Mouse (Mus musculus) C2C12 (cell line): ENCODE results near the gene Evl. TPM values are rescaled to one million over a fixed set of nuclear protein-coding genes. Genes with fewer than 3 reads are reported as not detected.

Experiments
- H3K27me3 ChIP-seq: one replicate; pipeline ENCODE4 v1.6.1; 2011; ENCODE audit not compliant: control insufficient read depth, insufficient read depth, insufficient read length
- H3K36me3 ChIP-seq: one replicate; pipeline ENCODE4 v1.6.1; 2011; ENCODE audit not compliant: control insufficient read depth, insufficient read depth
- H3K4me3 ChIP-seq: one replicate; pipeline ENCODE4 v1.5.1; 2011; ENCODE audit warnings: mild to moderate bottlenecking, control low read depth; ENCODE audit not compliant: poor library complexity, insufficient read depth, severe bottlenecking
- H3K79me2 ChIP-seq: one replicate; pipeline ENCODE4 v1.6.1; 2011; ENCODE audit not compliant: control insufficient read depth, insufficient read depth
- H3K79me3 ChIP-seq: one replicate; pipeline ENCODE4 v1.6.1; 2011; ENCODE audit warnings: low read depth, control low read depth
- H3ac ChIP-seq: one replicate; pipeline ENCODE3; 2011; ENCODE audit warnings: low read depth; ENCODE audit not compliant: control insufficient read depth, insufficient read length
- CEBPB ChIP-seq: IDR thresholded peaks from one replicate; pipeline ENCODE4 v1.6.1; 2011; ENCODE audit warnings: low read depth, mild to moderate bottlenecking, control low read depth, moderate library complexity
- CTCF ChIP-seq: IDR thresholded peaks from one replicate; pipeline ENCODE4 v1.5.1; 2011; ENCODE audit not compliant: control insufficient read depth, insufficient read depth, insufficient read length
- FOSL1 ChIP-seq: IDR thresholded peaks from one replicate; pipeline ENCODE4 v1.8.0; 2011; ENCODE audit warnings: mild to moderate bottlenecking, low read length; ENCODE audit not compliant: poor library complexity, insufficient read depth, severe bottlenecking
- MAX ChIP-seq: IDR thresholded peaks from one replicate; pipeline ENCODE4 v1.6.1; 2011; ENCODE audit warnings: mild to moderate bottlenecking, control low read depth
- MYOD1 ChIP-seq: IDR thresholded peaks from one replicate; pipeline ENCODE4 v1.6.1; 2011; ENCODE audit warnings: low read depth; ENCODE audit not compliant: control insufficient read depth, insufficient read length
- MYOG ChIP-seq: IDR thresholded peaks from one replicate; pipeline ENCODE4 v1.6.1; 2011; ENCODE audit not compliant: control insufficient read depth, insufficient read length; ENCODE audit errors: extremely low read depth
- USF1 ChIP-seq: IDR thresholded peaks from one replicate; pipeline ENCODE4 v1.6.1; 2011; ENCODE audit warnings: low read depth, mild to moderate bottlenecking, control low read depth, moderate library complexity
- polyA plus RNA-seq: library from polyadenylated mRNA; unstranded; fragments of >200 nt; fragmentation: generic; extraction: Trizol; gene quantifications from one replicate; pipeline ENCODE4 v1.2.1, GENCODE M21; 2012; ENCODE audit warnings: missing spikeins

Evl gene
- polyA plus RNA-seq, 1 experiment, result 89.9 TPM

- no peak overlapping the region for H3ac ChIP-seq
- H3K4me3 ChIP-seq, result no peak overlapping the region
Measured at GRCm38 (mm10) chr12:108630741-108631688, 76.5 kb downstream of the Evl start.

GRCm38 (mm10) chr12:108632501-108632900, 78.0 kb downstream of the Evl start:
- H3K36me3 ChIP-seq, result peaks cover 10% of the 10 kb centered on the region
- no peaks in the 10 kb centered on the region for H3K27me3 ChIP-seq
- H3K79me2 ChIP-seq, result peaks cover 18% of the 10 kb centered on the region
- no peak overlapping the region for H3ac ChIP-seq
- no peak overlapping the region for H3K4me3 ChIP-seq
- TF ChIP-seq MAX (no peak), MYOG (no peak), CEBPB (no peak), CTCF (no peak), FOSL1 (no peak), MYOD1 (no peak), USF1 (no peak)
- peaks cover 6% of the 10 kb centered on the region for H3K79me3 ChIP-seq

More at GRCm38 (mm10) chr12:108630741-108631688, 76.5 kb downstream of the Evl start:
- peaks cover 10% of the 10 kb centered on the region for H3K36me3 ChIP-seq
- peaks cover 19% of the 10 kb centered on the region for H3K79me2 ChIP-seq
- no peaks in the 10 kb centered on the region for H3K27me3 ChIP-seq
- no peak for TF ChIP-seq FOSL1
- peaks cover 8% of the 10 kb centered on the region for H3K79me3 ChIP-seq

GRCm38 (mm10) chr12:108634031-108634430, 79.5 kb downstream of the Evl start:
- Histone ChIP-seq H3K4me3 (no peak overlapping the region), H3ac (no peak overlapping the region), H3K36me3 (peaks cover 10% of the 10 kb centered on the region), H3K79me2 (peaks cover 18% of the 10 kb centered on the region), H3K79me3 (peaks cover 6% of the 10 kb centered on the region), H3K27me3 (no peaks in the 10 kb centered on the region)
- TF ChIP-seq USF1, result no peak
- TF ChIP-seq CTCF, result no peak
- no peak for TF ChIP-seq MYOD1
- no peak for TF ChIP-seq CEBPB
- TF ChIP-seq MYOG, result no peak
- TF ChIP-seq MAX, result no peak
- no peak for TF ChIP-seq FOSL1

- Histone ChIP-seq H3ac (no peak overlapping the region), H3K79me3 (peaks cover 5% of the 10 kb centered on the region), H3K36me3 (peaks cover 10% of the 10 kb centered on the region), H3K27me3 (no peaks in the 10 kb centered on the region), H3K79me2 (peaks cover 13% of the 10 kb centered on the region), H3K4me3 (no peak overlapping the region)
- no peak for TF ChIP-seq MYOG
- no peak for TF ChIP-seq CTCF
- TF ChIP-seq MYOD1, result no peak
- no peak for TF ChIP-seq FOSL1
- no peak for TF ChIP-seq MAX
- TF ChIP-seq USF1, result no peak
- TF ChIP-seq CEBPB, result no peak
Measured at GRCm38 (mm10) chr12:108635501-108635900, 81.0 kb downstream of the Evl start.

- H3K79me3 ChIP-seq, result no peaks in the 10 kb centered on the region
- TF ChIP-seq CEBPB (no peak), CTCF (no peak)
Measured at GRCm38 (mm10) chr12:108637440-108637839, 82.9 kb downstream of the Evl start.

GRCm38 (mm10) chr12:108639126-108639525, 84.6 kb downstream of the Evl start:
- H3ac ChIP-seq, result no peak overlapping the region
- TF ChIP-seq MYOD1 (no peak), MYOG (no peak)
- H3K4me3 ChIP-seq, result no peak overlapping the region
- peaks cover 3% of the 10 kb centered on the region for H3K36me3 ChIP-seq
- peaks cover 12% of the 10 kb centered on the region for H3K79me2 ChIP-seq
- H3K79me3 ChIP-seq, result peaks cover 2% of the 10 kb centered on the region
- H3K27me3 ChIP-seq, result no peaks in the 10 kb centered on the region

More at GRCm38 (mm10) chr12:108637440-108637839, 82.9 kb downstream of the Evl start:
- no peaks in the 10 kb centered on the region for H3K27me3 ChIP-seq
- H3ac ChIP-seq, result no peak overlapping the region
- H3K36me3 ChIP-seq, result peaks cover 7% of the 10 kb centered on the region
- peaks cover 7% of the 10 kb centered on the region for H3K79me2 ChIP-seq
- no peak overlapping the region for H3K4me3 ChIP-seq
